Mouse (Mus musculus): Measurements from ENCODE around the gene Fibcd1. TPM values are rescaled to one million over a fixed set of nuclear protein-coding genes. Genes with fewer than 3 reads are reported as not detected.
A peak's percentile ranks its signal among the peaks of the same experiment; 100 is the strongest.

The Fibcd1 gene
- polyA plus RNA-seq, 1 experiment: 0.20 TPM

- H3K4me1 ChIP-seq (ENCODE audit: control insufficient read depth, insufficient read depth, insufficient read length): no peaks in the 10 kb centered on the region
- no peak overlapping the region for H3K4me3 ChIP-seq (ENCODE audit: extremely low read depth, insufficient read depth, insufficient read length)
- H3K27ac ChIP-seq (ENCODE audit: insufficient read depth, low read length): no peak overlapping the region
- WGBS: 91% methylated on average over 1 of the region's 1 CpGs
- H3K27me3 ChIP-seq (ENCODE audit: control insufficient read depth, insufficient read depth, low read length): no peaks in the 10 kb centered on the region; the same call in 1 of the 2 replicates
- H3K36me3 ChIP-seq (ENCODE audit: control insufficient read depth, insufficient read depth, low read length): no peaks in the 10 kb centered on the region
- TF ChIP-seq CTCF (IDR thresholded peaks at IDR 0.05; ENCODE audit: extremely low read depth, insufficient read depth, insufficient read length, insufficient replicate concordance) (no peak), POLR2A (IDR thresholded peaks at IDR 0.05; ENCODE audit: low read depth, low read length) (no peak)
- no peak for DNase-seq (ENCODE audit: low read depth in 1 of 2, low spot score in 2 of 2)
These were observed 18.0 kb upstream of the Fibcd1 start for GRCm38 (mm10) chr2:31863766-31864165.

GRCm38 (mm10) chr2:31862919-31863318, 17.1 kb upstream of the Fibcd1 start:
- no peak for TF ChIP-seq CTCF (IDR thresholded peaks at IDR 0.05; ENCODE audit: extremely low read depth, insufficient read depth, insufficient read length, insufficient replicate concordance)
- TF ChIP-seq POLR2A (IDR thresholded peaks at IDR 0.05; ENCODE audit: low read depth, low read length): no peak
- H3K36me3 ChIP-seq (ENCODE audit: control insufficient read depth, insufficient read depth, low read length): no peaks in the 10 kb centered on the region
- no peaks in the 10 kb centered on the region for H3K4me1 ChIP-seq (ENCODE audit: control insufficient read depth, insufficient read depth, insufficient read length)
- H3K4me3 ChIP-seq (ENCODE audit: extremely low read depth, insufficient read depth, insufficient read length): no peak overlapping the region
- DNase-seq (ENCODE audit: low read depth in 1 of 2, low spot score in 2 of 2): no peak
- 66% methylated on average over 1 of the region's 1 CpGs for WGBS
- H3K27me3 ChIP-seq (ENCODE audit: control insufficient read depth, insufficient read depth, low read length): no peaks in the 10 kb centered on the region; the same call in 1 of the 2 replicates
- no peak overlapping the region for H3K27ac ChIP-seq (ENCODE audit: insufficient read depth, low read length)

- no peaks in the 10 kb centered on the region for H3K27me3 ChIP-seq (ENCODE audit: control insufficient read depth, insufficient read depth, low read length)
- no peaks in the 10 kb centered on the region for H3K4me1 ChIP-seq (ENCODE audit: control insufficient read depth, insufficient read depth, insufficient read length)
- H3K27ac ChIP-seq (ENCODE audit: insufficient read depth, low read length): no peak overlapping the region
- no peaks in the 10 kb centered on the region for H3K36me3 ChIP-seq (ENCODE audit: control insufficient read depth, insufficient read depth, low read length)
- no peak for DNase-seq (ENCODE audit: low read depth in 1 of 2, low spot score in 2 of 2)
- WGBS: 77% methylated on average over 12 of the region's 12 CpGs
- TF ChIP-seq CTCF (IDR thresholded peaks at IDR 0.05; ENCODE audit: extremely low read depth, insufficient read depth, insufficient read length, insufficient replicate concordance) (no peak), POLR2A (IDR thresholded peaks at IDR 0.05; ENCODE audit: low read depth, low read length) (no peak)
- H3K4me3 ChIP-seq (ENCODE audit: extremely low read depth, insufficient read depth, insufficient read length): no peak overlapping the region
These were observed 12.7 kb upstream of the Fibcd1 start for GRCm38 (mm10) chr2:31858500-31858899.

- WGBS: 75% methylated on average over 6 of the region's 6 CpGs
- no peaks in the 10 kb centered on the region for H3K27me3 ChIP-seq (ENCODE audit: control insufficient read depth, insufficient read depth, low read length)
These were observed 11.4 kb upstream of the Fibcd1 start for GRCm38 (mm10) chr2:31857180-31857579.

GRCm38 (mm10) chr2:31855991-31856390, 10.2 kb upstream of the Fibcd1 start:
- no peak overlapping the region for H3K27ac ChIP-seq (ENCODE audit: insufficient read depth, low read length)
- no peaks in the 10 kb centered on the region for H3K4me1 ChIP-seq (ENCODE audit: control insufficient read depth, insufficient read depth, insufficient read length)
- DNase-seq (ENCODE audit: low read depth in 1 of 2, low spot score in 2 of 2): no peak
- H3K36me3 ChIP-seq (ENCODE audit: control insufficient read depth, insufficient read depth, low read length): no peaks in the 10 kb centered on the region
- no peak for TF ChIP-seq CTCF (IDR thresholded peaks at IDR 0.05; ENCODE audit: extremely low read depth, insufficient read depth, insufficient read length, insufficient replicate concordance)
- WGBS: 33% methylated on average over 8 of the region's 8 CpGs
- H3K4me3 ChIP-seq (ENCODE audit: extremely low read depth, insufficient read depth, insufficient read length): no peak overlapping the region
- no peaks in the 10 kb centered on the region for H3K27me3 ChIP-seq (ENCODE audit: control insufficient read depth, insufficient read depth, low read length)

More at GRCm38 (mm10) chr2:31857180-31857579, 11.4 kb upstream of the Fibcd1 start:
- TF ChIP-seq POLR2A (IDR thresholded peaks at IDR 0.05; ENCODE audit: low read depth, low read length) (no peak), CTCF (IDR thresholded peaks at IDR 0.05; ENCODE audit: extremely low read depth, insufficient read depth, insufficient read length, insufficient replicate concordance) (no peak)
- no peaks in the 10 kb centered on the region for H3K36me3 ChIP-seq (ENCODE audit: control insufficient read depth, insufficient read depth, low read length)
- no peak for DNase-seq (ENCODE audit: low read depth in 1 of 2, low spot score in 2 of 2)
- no peaks in the 10 kb centered on the region for H3K4me1 ChIP-seq (ENCODE audit: control insufficient read depth, insufficient read depth, insufficient read length)
- no peak overlapping the region for H3K27ac ChIP-seq (ENCODE audit: insufficient read depth, low read length)
- H3K4me3 ChIP-seq (ENCODE audit: extremely low read depth, insufficient read depth, insufficient read length): no peak overlapping the region

- H3K36me3 ChIP-seq (ENCODE audit: control insufficient read depth, insufficient read depth, low read length): no peaks in the 10 kb centered on the region
- WGBS: 85% methylated on average over 12 of the region's 12 CpGs
- peaks cover 19% of the 10 kb centered on the region for H3K27me3 ChIP-seq (ENCODE audit: control insufficient read depth, insufficient read depth, low read length)
- DNase-seq (ENCODE audit: low read depth in 1 of 2, low spot score in 2 of 2): no peak
- peaks cover 9% of the 10 kb centered on the region; the same call in 1 of the 2 replicates for H3K4me1 ChIP-seq (ENCODE audit: control insufficient read depth, insufficient read depth, insufficient read length)
- TF ChIP-seq CTCF (IDR thresholded peaks at IDR 0.05; ENCODE audit: extremely low read depth, insufficient read depth, insufficient read length, insufficient replicate concordance) (no peak), POLR2A (IDR thresholded peaks at IDR 0.05; ENCODE audit: low read depth, low read length) (no peak)
- H3K4me3 ChIP-seq (ENCODE audit: extremely low read depth, insufficient read depth, insufficient read length): no peak overlapping the region
- H3K27ac ChIP-seq (ENCODE audit: insufficient read depth, low read length): no peak overlapping the region
These were observed 4.3 kb upstream of the Fibcd1 start for GRCm38 (mm10) chr2:31850141-31850540.

GRCm38 (mm10) chr2:31847908-31848307, 2.1 kb upstream of the Fibcd1 start:
- WGBS: 30% methylated on average over 6 of the region's 6 CpGs
- Histone ChIP-seq H3K36me3 (ENCODE audit: control insufficient read depth, insufficient read depth, low read length) (no peaks in the 10 kb centered on the region), H3K4me1 (ENCODE audit: control insufficient read depth, insufficient read depth, insufficient read length) (peaks cover 9% of the 10 kb centered on the region; the same call in 1 of the 2 replicates), H3K27ac (ENCODE audit: insufficient read depth, low read length) (no peak overlapping the region), H3K27me3 (ENCODE audit: control insufficient read depth, insufficient read depth, low read length) (peaks cover 24% of the 10 kb centered on the region), H3K4me3 (ENCODE audit: extremely low read depth, insufficient read depth, insufficient read length) (no peak overlapping the region)
- peak; percentile 29 to 45 for DNase-seq (ENCODE audit: low read depth in 1 of 2, low spot score in 2 of 2)
- TF ChIP-seq CTCF (IDR thresholded peaks at IDR 0.05; ENCODE audit: extremely low read depth, insufficient read depth, insufficient read length, insufficient replicate concordance) (peak; percentile 77), POLR2A (IDR thresholded peaks at IDR 0.05; ENCODE audit: low read depth, low read length) (no peak)

All from spleen, adult 2 months (tissue).